In the genomic region with DNA sequence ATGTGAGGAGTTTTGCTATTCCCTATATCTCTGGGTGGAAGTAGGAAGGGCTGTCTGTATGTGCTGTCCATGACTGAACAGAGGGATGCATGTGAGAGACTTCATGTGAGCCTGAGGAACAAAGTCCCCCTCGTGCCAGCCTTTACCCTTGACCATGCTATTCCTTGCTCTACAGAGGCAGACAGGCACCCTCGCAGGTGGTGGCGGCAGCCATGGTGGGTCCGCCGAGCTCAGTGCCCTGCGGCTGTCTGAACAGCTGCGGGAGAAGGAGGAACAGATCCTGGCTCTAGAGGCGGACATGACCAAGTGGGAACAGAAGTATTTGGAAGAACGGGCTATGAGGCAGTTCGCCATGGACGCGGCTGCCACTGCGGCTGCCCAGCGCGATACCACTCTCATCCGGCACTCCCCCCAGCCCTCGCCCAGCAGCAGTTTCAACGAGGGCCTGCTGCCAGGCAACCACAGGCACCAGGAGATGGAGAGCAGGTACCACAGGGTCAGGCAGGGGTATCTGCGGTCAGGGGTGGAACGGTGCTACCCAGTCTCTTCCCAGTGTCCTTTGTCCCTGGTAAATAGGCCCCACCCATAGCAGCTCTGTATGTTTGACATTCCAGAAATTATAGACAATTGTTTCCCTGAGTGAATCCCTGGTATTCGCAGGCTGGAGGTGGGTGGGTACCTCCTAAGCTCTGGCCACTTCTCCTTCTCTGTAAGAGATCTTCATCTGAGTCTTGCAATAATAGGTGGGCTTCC, we compare ENCODE assay signal across 14 mouse cellular contexts. TPM values are rescaled to one million over a fixed set of nuclear protein-coding genes. Genes with fewer than 3 reads are reported as not detected.
DNase-seq lines count a peak whose midpoint lies in the region; ATAC-seq and TF ChIP-seq lines count a peak whose summit lies in the region.
"Had no signal": no experiment of that assay in that cellular context is flagged by ENCODE, and none has a peak within 500 bp of the region (broad histone marks: within the 10 kb centered on the region; RNA-seq: fewer than 3 reads in every experiment).

No protein-coding gene starts in this region.

- H3K9ac ChIP-seq in heart, embryonic 12.5 days = no peak overlapping the region
- no peak overlapping the region for H3K9ac ChIP-seq in midbrain, embryonic 11.5 days (ENCODE audit: low read length)
- H3K9ac ChIP-seq in midbrain, embryonic 16.5 days (ENCODE audit: low read depth, low read length) = no peak overlapping the region
- H3K9ac ChIP-seq in intestine, postnatal 0 days (ENCODE audit: low read depth, low read length) = no peak overlapping the region
- no peak overlapping the region for H3K9ac ChIP-seq in stomach, embryonic 15.5 days
- H3K9ac ChIP-seq: limb, embryonic 12.5 days; liver, postnatal 0 days had no signal

- no peak overlapping the region for H3K4me2 ChIP-seq in heart, embryonic 12.5 days
- no peak overlapping the region for H3K4me2 ChIP-seq in midbrain, embryonic 11.5 days
- H3K4me2 ChIP-seq in midbrain, embryonic 16.5 days (ENCODE audit: low read length) = no peak overlapping the region
- no peak overlapping the region for H3K4me2 ChIP-seq in intestine, postnatal 0 days (replicated peaks; ENCODE audit: low read depth)
- no peak overlapping the region for H3K4me2 ChIP-seq in stomach, embryonic 15.5 days
- H3K4me2 ChIP-seq: limb, embryonic 12.5 days had no signal

- no peak overlapping the region for H3K4me3 ChIP-seq in heart, embryonic 12.5 days
- no peak overlapping the region for H3K4me3 ChIP-seq in midbrain, embryonic 11.5 days (ENCODE audit: low read depth, low read length)
- no peak overlapping the region for H3K4me3 ChIP-seq in midbrain, embryonic 16.5 days (ENCODE audit: low read depth, low read length)
- H3K4me3 ChIP-seq in intestine, postnatal 0 days (ENCODE audit: low read depth, low read length) = no peak overlapping the region
- H3K4me3 ChIP-seq in stomach, embryonic 15.5 days (replicated peaks) = no peak overlapping the region
- H3K4me3 ChIP-seq: limb, embryonic 12.5 days; midbrain, embryonic 10.5 days had no signal

- WGBS in heart, embryonic 12.5 days = 87% methylated on average over 21 of the region's 21 CpGs
- 93% methylated on average over 21 of the region's 21 CpGs for WGBS in midbrain, embryonic 11.5 days
- 90% methylated on average over 21 of the region's 21 CpGs for WGBS in midbrain, embryonic 16.5 days
- WGBS in intestine, postnatal 0 days = 79% methylated on average over 21 of the region's 21 CpGs
- 84% methylated on average over 21 of the region's 21 CpGs for WGBS in stomach, embryonic 15.5 days

- H3K36me3 ChIP-seq in heart, embryonic 12.5 days = peaks cover 93% of the 10 kb centered on the region
- peaks cover 64% of the 10 kb centered on the region for H3K36me3 ChIP-seq in midbrain, embryonic 11.5 days (ENCODE audit: control insufficient read depth, insufficient read depth, low read length)
- H3K36me3 ChIP-seq in midbrain, embryonic 16.5 days (ENCODE audit: control insufficient read depth, insufficient read depth, low read length) = peaks cover 72% of the 10 kb centered on the region
- H3K36me3 ChIP-seq in intestine, postnatal 0 days (ENCODE audit: control insufficient read depth, insufficient read depth) = peaks cover 79% of the 10 kb centered on the region
- peaks cover 73% of the 10 kb centered on the region for H3K36me3 ChIP-seq in stomach, embryonic 15.5 days

- no peak for TF ChIP-seq CTCF in intestine, postnatal 0 days (IDR thresholded peaks at IDR 0.05; ENCODE audit: low read depth)

- no peak for ATAC-seq in heart, embryonic 12.5 days (ENCODE audit: insufficient number of reproducible peaks, low FRiP score)
- ATAC-seq in midbrain, embryonic 11.5 days (ENCODE audit: low FRiP score) = no peak
- ATAC-seq in midbrain, embryonic 16.5 days = no peak
- no peak for ATAC-seq in intestine, postnatal 0 days
- ATAC-seq in stomach, embryonic 15.5 days (ENCODE audit: insufficient read depth, low FRiP score, low read depth) = no peak
- ATAC-seq: CD4-positive, CD25-positive, alpha-beta regulatory T cell, adult 4 months; inflammation-experienced regulatory T-cells, adult 6 months; liver, postnatal 0 days had no signal

- H3K4me1 ChIP-seq in heart, embryonic 12.5 days (replicated peaks) = peaks cover 69% of the 10 kb centered on the region
- H3K4me1 ChIP-seq in midbrain, embryonic 11.5 days (ENCODE audit: control insufficient read depth, insufficient read depth, low read length) = peaks cover 24% of the 10 kb centered on the region
- peaks cover 28% of the 10 kb centered on the region for H3K4me1 ChIP-seq in midbrain, embryonic 16.5 days (ENCODE audit: control insufficient read depth, insufficient read depth, low read length)
- H3K4me1 ChIP-seq in intestine, postnatal 0 days (replicated peaks; ENCODE audit: control insufficient read depth, insufficient read depth, low read length) = peaks cover 19% of the 10 kb centered on the region
- H3K4me1 ChIP-seq in stomach, embryonic 15.5 days = peaks cover 37% of the 10 kb centered on the region

- no peak for DNase-seq in heart, adult 8-10 months (ENCODE audit: low spot score)
- peak; percentile 4 for DNase-seq in midbrain, embryonic 11.5 days (ENCODE audit: low spot score, missing footprints)
- DNase-seq in T-cell, adult 2 months (ENCODE audit: low spot score) = no peak
- no peak for DNase-seq in cerebellum, adult 8-10 months
- DNase-seq: liver, postnatal 0 days; retina, postnatal 1 day had no signal

- H3K27me3 ChIP-seq in heart, embryonic 12.5 days (replicated peaks) = no peaks in the 10 kb centered on the region
- H3K27me3 ChIP-seq in midbrain, embryonic 11.5 days (ENCODE audit: control insufficient read depth, insufficient read depth, low read length) = no peaks in the 10 kb centered on the region
- H3K27me3 ChIP-seq in midbrain, embryonic 16.5 days (ENCODE audit: control insufficient read depth, insufficient read depth, low read depth, low read length) = no peaks in the 10 kb centered on the region
- H3K27me3 ChIP-seq in intestine, postnatal 0 days (replicated peaks; ENCODE audit: control insufficient read depth, insufficient read depth, low read length) = no peaks in the 10 kb centered on the region
- no peaks in the 10 kb centered on the region for H3K27me3 ChIP-seq in stomach, embryonic 15.5 days (replicated peaks)
- H3K27me3 ChIP-seq: limb, embryonic 12.5 days had no signal

- H3K27ac ChIP-seq in heart, embryonic 12.5 days (ENCODE audit: poor library complexity, severe bottlenecking) = peak overlapping the region; percentile 8; the same call in 1 of the 2 replicates
- H3K27ac ChIP-seq in midbrain, embryonic 11.5 days (ENCODE audit: low read depth, low read length) = no peak overlapping the region
- H3K27ac ChIP-seq in midbrain, embryonic 16.5 days (ENCODE audit: low read length) = no peak overlapping the region
- 0 out of 2 replicates have a peak overlapping the region, but pooled peaks have one; percentile 35 for H3K27ac ChIP-seq in intestine, postnatal 0 days (ENCODE audit: low read depth, low read length)
- 0 out of 2 replicates have a peak overlapping the region, but pooled peaks have one; percentile 5 for H3K27ac ChIP-seq in stomach, embryonic 15.5 days
- H3K27ac ChIP-seq: midbrain, embryonic 10.5 days had no signal

- no peaks in the 10 kb centered on the region for H3K9me3 ChIP-seq in heart, embryonic 12.5 days (replicated peaks)
- H3K9me3 ChIP-seq in midbrain, embryonic 11.5 days (ENCODE audit: control insufficient read depth, low read length) = no peaks in the 10 kb centered on the region
- no peaks in the 10 kb centered on the region for H3K9me3 ChIP-seq in midbrain, embryonic 16.5 days (replicated peaks; ENCODE audit: control insufficient read depth, low read length, poor library complexity, severe bottlenecking)
- H3K9me3 ChIP-seq in intestine, postnatal 0 days (ENCODE audit: control insufficient read depth) = no peaks in the 10 kb centered on the region
- no peaks in the 10 kb centered on the region for H3K9me3 ChIP-seq in stomach, embryonic 15.5 days
- H3K9me3 ChIP-seq: limb, embryonic 12.5 days; midbrain, embryonic 10.5 days had no signal

RNA-seq across cellular contexts. Expression of gene Amotl2, which starts 12.8 kb away (rescaled TPM):
- 59.2 and 61.6 TPM in 2 replicates for polyA plus RNA-seq in heart, embryonic 12.5 days (2016; fragmentation: Nextera tagmentation; extraction: Ambion mirVana)
- 10 to 100 TPM; 56.7 to 80.1 (median 58.6) TPM for total RNA-seq in heart, adult 8-10 months (2022)
- 47.0 and 58.0 TPM in 2 replicates for polyA plus RNA-seq in midbrain, embryonic 11.5 days (2014; fragmentation: Nextera tagmentation; extraction: Ambion mirVana)
- polyA plus RNA-seq in midbrain, embryonic 16.5 days (2015; fragmentation: Nextera tagmentation; extraction: Ambion mirVana) = 58.4 and 62.9 TPM in 2 replicates
- polyA plus RNA-seq in intestine, postnatal 0 days (2015; fragmentation: Nextera tagmentation; extraction: Ambion mirVana) = 12.4 and 13.4 TPM in 2 replicates
- 35.3 and 37.7 TPM in 2 replicates for polyA plus RNA-seq in stomach, embryonic 15.5 days (2015; fragmentation: Nextera tagmentation; extraction: Ambion mirVana)
- polyA plus RNA-seq: CD4-positive, CD25-positive, alpha-beta regulatory T cell, adult 4 months had no signal

Comparison
In these comparisons a context has a peak if more than half of its experiments do, and no peak if none do; other contexts are left out.
1. H3K27ac ChIP-seq: peak in heart, embryonic 12.5 days (single experiment), intestine, postnatal 0 days (single experiment) and stomach, embryonic 15.5 days (single experiment); none in midbrain, embryonic 11.5 days (single experiment) and midbrain, embryonic 16.5 days (single experiment).